19 mouse cellular contexts compared by ENCODE assay signal in genomic region chr1:133321267-133321925, GRCm38 (mm10). TPM values are rescaled to one million over a fixed set of nuclear protein-coding genes. Genes with fewer than 3 reads are reported as not detected.
DNase-seq lines count a peak whose midpoint lies in the region; ATAC-seq and TF ChIP-seq lines count a peak whose summit lies in the region.
"Had no signal": no experiment of that assay in that cellular context is flagged by ENCODE, and none has a peak within 500 bp of the region (broad histone marks: within the 10 kb centered on the region; RNA-seq: fewer than 3 reads in every experiment).

Kiss1 (plus strand) TSS chr1:133321875.

- peak; percentile 27 for DNase-seq in adrenal gland, postnatal 25 days
- no peak for DNase-seq in adrenal gland, postnatal 4 days (ENCODE audit: low spot score in 2 of 2)
- DNase-seq in right cerebral cortex, postnatal 14 days = peak; percentile 66
- DNase-seq in right cerebral cortex, postnatal 4 days = no peak
- DNase-seq in lung, postnatal 4 days = peak; percentile 61 to 78
- no peak for DNase-seq in kidney, postnatal 36 days
- DNase-seq: adrenal gland, postnatal 10 days; cerebellum, postnatal 14 days; heart, postnatal 10 days had no signal

- no peak for TF ChIP-seq CTCF in intestine, postnatal 0 days (IDR thresholded peaks at IDR 0.05; ENCODE audit: low read depth)

- no peaks in the 10 kb centered on the region for H3K4me1 ChIP-seq in intestine, postnatal 0 days (replicated peaks; ENCODE audit: control insufficient read depth, insufficient read depth, low read length)
- H3K4me1 ChIP-seq in intestine, embryonic 16.5 days (ENCODE audit: control insufficient read depth, insufficient read depth, low read length) = 0 out of 2 replicates have a peak, but pooled peaks cover 2% of the 10 kb centered on the region

- no peaks in the 10 kb centered on the region for H3K27me3 ChIP-seq in intestine, postnatal 0 days (replicated peaks; ENCODE audit: control insufficient read depth, insufficient read depth, low read length)
- no peaks in the 10 kb centered on the region for H3K27me3 ChIP-seq in intestine, embryonic 16.5 days (replicated peaks; ENCODE audit: control insufficient read depth, insufficient read depth, low read length)
- H3K27me3 ChIP-seq: neural tube, embryonic 13.5 days had no signal

- no peak within 1 kb of the TSS for H3K27ac ChIP-seq in intestine, postnatal 0 days (ENCODE audit: low read depth, low read length)
- no peak within 1 kb of the TSS for H3K27ac ChIP-seq in intestine, embryonic 16.5 days (ENCODE audit: low read length)
- H3K27ac ChIP-seq: gastrocnemius, adult 2 months; macrophage; neural tube, embryonic 13.5 days had no signal

- 0 out of 2 replicates have a peak, but pooled peaks have one; percentile 28 for ATAC-seq in intestine, postnatal 0 days
- no peak for ATAC-seq in intestine, embryonic 16.5 days

- no peak within 1 kb of the TSS for H3K9ac ChIP-seq in intestine, postnatal 0 days (ENCODE audit: low read depth, low read length)
- H3K9ac ChIP-seq in intestine, embryonic 16.5 days (ENCODE audit: low read depth, low read length) = no peak within 1 kb of the TSS
- H3K9ac ChIP-seq: neural tube, embryonic 13.5 days had no signal

- H3K9me3 ChIP-seq in intestine, postnatal 0 days (ENCODE audit: control insufficient read depth) = no peaks in the 10 kb centered on the region
- no peaks in the 10 kb centered on the region for H3K9me3 ChIP-seq in intestine, embryonic 16.5 days (ENCODE audit: control insufficient read depth, low read length)
- H3K9me3 ChIP-seq: neural tube, embryonic 13.5 days had no signal

- WGBS in intestine, postnatal 0 days = 68% methylated on average over 13 of the region's 13 CpGs
- WGBS in intestine, embryonic 16.5 days = 76% methylated on average over 13 of the region's 13 CpGs

- 0 out of 2 replicates have a peak, but pooled peaks cover 9% of the 10 kb centered on the region for H3K36me3 ChIP-seq in intestine, postnatal 0 days (ENCODE audit: control insufficient read depth, insufficient read depth)
- no peaks in the 10 kb centered on the region for H3K36me3 ChIP-seq in intestine, embryonic 16.5 days (ENCODE audit: control insufficient read depth, insufficient read depth, low read length)
- H3K36me3 ChIP-seq: neural tube, embryonic 13.5 days had no signal

- H3K4me3 ChIP-seq in intestine, postnatal 0 days (ENCODE audit: low read depth, low read length) = no peak within 1 kb of the TSS
- H3K4me3 ChIP-seq in intestine, embryonic 16.5 days (ENCODE audit: low read length) = no peak within 1 kb of the TSS
- H3K4me3 ChIP-seq: erythroblast, embryonic 14.5 days; gastrocnemius, adult 2 months; neural tube, embryonic 13.5 days had no signal

- H3K4me2 ChIP-seq in intestine, postnatal 0 days (replicated peaks; ENCODE audit: low read depth) = no peak within 1 kb of the TSS
- no peak within 1 kb of the TSS for H3K4me2 ChIP-seq in intestine, embryonic 16.5 days (ENCODE audit: low read depth, low read length)
- H3K4me2 ChIP-seq: neural tube, embryonic 13.5 days had no signal

RNA-seq across cellular contexts. Expression of gene Kiss1, which starts in this region (rescaled TPM):
- total RNA-seq in adrenal gland, postnatal 25 days (2021) = not detected in 2 replicates
- total RNA-seq in adrenal gland, postnatal 4 days (2021) = not detected
- not detected in 2 replicates for polyA plus RNA-seq in intestine, postnatal 0 days (2015; fragmentation: Nextera tagmentation; extraction: Ambion mirVana)
- polyA plus RNA-seq in intestine, embryonic 16.5 days (2015; fragmentation: Nextera tagmentation; extraction: Ambion mirVana) = not detected in 2 replicates
- total RNA-seq: adrenal gland, postnatal 10 days; gastrocnemius, adult 2 months; heart, postnatal 10 days; layer of hippocampus, adult 18-20 months; liver, adult 2 months had no signal
- polyA plus RNA-seq: erythroblast, embryonic 14.5 days; kidney, embryonic 14.5 days; liver, adult 2 months; macrophage; neural tube, embryonic 13.5 days; urinary bladder, adult 2 months had no signal

Comparison
In these comparisons a context has a peak if more than half of its experiments do, and no peak if none do; other contexts are left out.
1. DNase-seq: peak in right cerebral cortex, postnatal 14 days (single experiment) and lung, postnatal 4 days (2 of 2); none in adrenal gland, postnatal 4 days (0 of 2), right cerebral cortex, postnatal 4 days (single experiment) and kidney, postnatal 36 days (0 of 2).
2. Peak in DNase-seq in adrenal gland, postnatal 25 days; RNA of the gene not detected or under 1 TPM.
3. Peak in ATAC-seq in intestine, postnatal 0 days; RNA of the gene not detected or under 1 TPM.